Mouse (Mus musculus): ENCODE data around the gene Eid2.

- no peak for TF ChIP-seq POLR2A (IDR thresholded peaks at IDR 0.05; ENCODE audit: low read depth, low read length)
- TF ChIP-seq CTCF (IDR thresholded peaks at IDR 0.05; ENCODE audit: extremely low read depth, insufficient read depth, insufficient read length, insufficient replicate concordance): no peak
These were observed 44.4 kb downstream of the Eid2 start, which contains the start of gene Timm50 for GRCm38 (mm10) chr7:28311926-28312543.
